Comparison of ENCODE assay signal across 8 mouse cellular contexts in the genomic region with DNA sequence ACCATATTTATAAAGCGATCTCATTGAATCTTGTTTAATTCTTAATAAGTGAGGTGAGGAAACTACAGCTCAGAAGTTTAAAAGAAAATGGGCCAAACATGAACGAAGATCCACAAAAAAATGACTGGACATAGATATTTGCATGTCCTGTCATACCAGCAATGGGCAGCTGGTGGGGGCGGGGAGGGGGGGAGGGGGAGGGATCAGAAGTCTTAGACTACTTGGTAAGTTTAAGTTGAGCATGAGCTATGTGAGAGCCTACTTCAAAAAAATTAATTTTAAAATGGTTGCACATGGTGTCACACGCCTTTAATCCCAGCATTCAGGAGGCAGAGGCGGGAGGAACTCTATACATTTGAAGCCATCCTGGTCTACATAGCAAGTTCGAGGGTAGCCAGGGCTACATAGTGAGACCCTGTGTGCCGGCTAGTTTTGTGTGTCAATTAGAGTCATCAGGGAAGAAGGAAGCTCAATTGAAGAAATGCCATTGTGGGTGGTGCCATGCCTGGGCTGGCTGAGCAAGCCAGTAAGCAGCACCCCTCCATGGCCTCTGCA. TPM values are rescaled to one million over a fixed set of nuclear protein-coding genes. Genes with fewer than 3 reads are reported as not detected.
DNase-seq lines count a peak whose midpoint lies in the region; ATAC-seq lines count a peak whose summit lies in the region.

No protein-coding gene starts in this region.

- H3K9ac ChIP-seq in liver, embryonic 11.5 days (ENCODE audit: low read depth, low read length): no peak overlapping the region; the same call in 1 of the 2 replicates
- peak overlapping the region; percentile 97 for H3K9ac ChIP-seq in embryonic facial prominence, embryonic 14.5 days (ENCODE audit: low read depth, low read length)
- peak overlapping the region; percentile 95; the same call in 1 of the 2 replicates for H3K9ac ChIP-seq in intestine, embryonic 16.5 days (ENCODE audit: low read depth, low read length)
- peak overlapping the region; percentile 97 for H3K9ac ChIP-seq in neural tube, embryonic 14.5 days (replicated peaks; ENCODE audit: low read depth, low read length)

- H3K27me3 ChIP-seq in liver, embryonic 11.5 days (replicated peaks; ENCODE audit: control insufficient read depth, insufficient read depth, low read length): no peaks in the 10 kb centered on the region
- no peaks in the 10 kb centered on the region for H3K27me3 ChIP-seq in embryonic facial prominence, embryonic 14.5 days (replicated peaks; ENCODE audit: control insufficient read depth, insufficient read depth, low read length)
- no peaks in the 10 kb centered on the region for H3K27me3 ChIP-seq in intestine, embryonic 16.5 days (replicated peaks; ENCODE audit: control insufficient read depth, insufficient read depth, low read length)
- H3K27me3 ChIP-seq in neural tube, embryonic 14.5 days (ENCODE audit: control insufficient read depth, insufficient read depth, low read length): no peaks in the 10 kb centered on the region

- ATAC-seq in liver, embryonic 11.5 days (replicated peaks; ENCODE audit: low FRiP score): peak; percentile 21; the same call in 1 of the 2 replicates
- no peak for ATAC-seq in embryonic facial prominence, embryonic 14.5 days (ENCODE audit: low read depth)
- ATAC-seq in intestine, embryonic 16.5 days: no peak
- ATAC-seq in neural tube, embryonic 14.5 days (ENCODE audit: low read depth): peak; percentile 41

- 56% methylated on average over 7 of the region's 7 CpGs for WGBS in liver, embryonic 11.5 days
- WGBS in embryonic facial prominence, embryonic 14.5 days: 61% methylated on average over 7 of the region's 7 CpGs
- WGBS in intestine, embryonic 16.5 days: 65% methylated on average over 7 of the region's 7 CpGs
- WGBS in neural tube, embryonic 14.5 days: 65% methylated on average over 7 of the region's 7 CpGs

- DNase-seq in liver, embryonic 11.5 days (ENCODE audit: low spot score): no peak
- no peak for DNase-seq in liver
- DNase-seq in embryonic facial prominence, embryonic 14.5 days (ENCODE audit: low spot score): no peak
- no peak for DNase-seq in layer of hippocampus, postnatal 36 days
- DNase-seq in cerebellum, adult 11-12 months: no peak
- DNase-seq in left cerebral cortex, postnatal 14 days (ENCODE audit: low spot score in 2 of 2): no peak

- H3K4me1 ChIP-seq in liver, embryonic 11.5 days (replicated peaks; ENCODE audit: control insufficient read depth, insufficient read depth, low read length): peaks cover 10% of the 10 kb centered on the region
- peaks cover 10% of the 10 kb centered on the region for H3K4me1 ChIP-seq in embryonic facial prominence, embryonic 14.5 days (ENCODE audit: control insufficient read depth, insufficient read depth, low read length)
- peaks cover 18% of the 10 kb centered on the region for H3K4me1 ChIP-seq in intestine, embryonic 16.5 days (ENCODE audit: control insufficient read depth, insufficient read depth, low read length)
- H3K4me1 ChIP-seq in neural tube, embryonic 14.5 days (ENCODE audit: control insufficient read depth, insufficient read depth, low read length): peaks cover 11% of the 10 kb centered on the region

- peak overlapping the region; percentile 71; the same call in 1 of the 2 replicates for H3K27ac ChIP-seq in liver, embryonic 11.5 days (ENCODE audit: low read depth, low read length)
- H3K27ac ChIP-seq in embryonic facial prominence, embryonic 14.5 days (replicated peaks; ENCODE audit: low read depth, low read length): peak overlapping the region; percentile 91; the same call in 1 of the 2 replicates
- no peak overlapping the region for H3K27ac ChIP-seq in intestine, embryonic 16.5 days (ENCODE audit: low read length)
- peak overlapping the region; percentile 92 for H3K27ac ChIP-seq in neural tube, embryonic 14.5 days (ENCODE audit: low read depth, low read length)

- H3K9me3 ChIP-seq in liver, embryonic 11.5 days (ENCODE audit: control insufficient read depth, low read length): no peaks in the 10 kb centered on the region
- no peaks in the 10 kb centered on the region for H3K9me3 ChIP-seq in embryonic facial prominence, embryonic 14.5 days (ENCODE audit: control insufficient read depth, low read length)
- no peaks in the 10 kb centered on the region for H3K9me3 ChIP-seq in intestine, embryonic 16.5 days (ENCODE audit: control insufficient read depth, low read length)
- H3K9me3 ChIP-seq in neural tube, embryonic 14.5 days (ENCODE audit: control insufficient read depth, low read length): no peaks in the 10 kb centered on the region

- H3K4me2 ChIP-seq in liver, embryonic 11.5 days: peak overlapping the region; percentile 86
- H3K4me2 ChIP-seq in embryonic facial prominence, embryonic 14.5 days (ENCODE audit: low read depth, low read length): peak overlapping the region; percentile 66; the same call in 1 of the 2 replicates
- H3K4me2 ChIP-seq in intestine, embryonic 16.5 days (ENCODE audit: low read depth, low read length): no peak overlapping the region
- peak overlapping the region; percentile 90; the same call in 1 of the 2 replicates for H3K4me2 ChIP-seq in neural tube, embryonic 14.5 days (ENCODE audit: low read depth, low read length)

- peaks cover 15% of the 10 kb centered on the region; the same call in 1 of the 2 replicates for H3K36me3 ChIP-seq in liver, embryonic 11.5 days (ENCODE audit: control insufficient read depth, insufficient read depth, low read length)
- peaks cover 28% of the 10 kb centered on the region for H3K36me3 ChIP-seq in embryonic facial prominence, embryonic 14.5 days (ENCODE audit: control insufficient read depth, insufficient read depth, low read length)
- H3K36me3 ChIP-seq in intestine, embryonic 16.5 days (ENCODE audit: control insufficient read depth, insufficient read depth, low read length): peaks cover 6% of the 10 kb centered on the region
- peaks cover 16% of the 10 kb centered on the region for H3K36me3 ChIP-seq in neural tube, embryonic 14.5 days (ENCODE audit: control insufficient read depth, insufficient read depth, low read length)

- H3K4me3 ChIP-seq in liver, embryonic 11.5 days (ENCODE audit: low read depth, low read length): peak overlapping the region; percentile 95
- H3K4me3 ChIP-seq in embryonic facial prominence, embryonic 14.5 days (ENCODE audit: low read depth, low read length): peak overlapping the region; percentile 99
- peak overlapping the region; percentile 92 for H3K4me3 ChIP-seq in intestine, embryonic 16.5 days (ENCODE audit: low read length)
- H3K4me3 ChIP-seq in neural tube, embryonic 14.5 days (ENCODE audit: low read depth, low read length): peak overlapping the region; percentile 97

- intact Hi-C loops in left cerebral cortex, postnatal 14 days (cut with DNase I): loop anchor here (2.0 to 5.0 kb wide), 3 partner anchors 64 to 191 kb away; partner anchors contain the start of genes Cklf and Terb1

RNA-seq across cellular contexts. Expression of gene Dync1li2, which starts 0.4 kb away (rescaled TPM):
- polyA plus RNA-seq in liver, embryonic 11.5 days (2014; fragmentation: Nextera tagmentation; extraction: Ambion mirVana): 31.4 and 33.1 TPM in 2 replicates
- 52.5 and 53.8 TPM in 2 replicates for polyA plus RNA-seq in embryonic facial prominence, embryonic 14.5 days (2014; fragmentation: Nextera tagmentation; extraction: Ambion mirVana)
- 38.7 and 39.7 TPM in 2 replicates for polyA plus RNA-seq in intestine, embryonic 16.5 days (2015; fragmentation: Nextera tagmentation; extraction: Ambion mirVana)
- polyA plus RNA-seq in neural tube, embryonic 14.5 days (2014; fragmentation: Nextera tagmentation; extraction: Ambion mirVana): 84.9 and 113 TPM in 2 replicates
- 100 to 1,000 TPM; 246 to 289 TPM for total RNA-seq in layer of hippocampus, postnatal 36 days (2021)
- 100 to 1,000 TPM; 254 to 257 TPM for total RNA-seq in left cerebral cortex, postnatal 14 days (2021)

RNA-seq across cellular contexts. Expression of gene Cmtm4, which starts 47.6 kb away (rescaled TPM):
- polyA plus RNA-seq in liver, embryonic 11.5 days (2014; fragmentation: Nextera tagmentation; extraction: Ambion mirVana): 1.2 and 1.3 TPM in 2 replicates
- 4.1 and 4.3 TPM in 2 replicates for polyA plus RNA-seq in embryonic facial prominence, embryonic 14.5 days (2014; fragmentation: Nextera tagmentation; extraction: Ambion mirVana)
- polyA plus RNA-seq in intestine, embryonic 16.5 days (2015; fragmentation: Nextera tagmentation; extraction: Ambion mirVana): 4.2 and 5.1 TPM in 2 replicates
- polyA plus RNA-seq in neural tube, embryonic 14.5 days (2014; fragmentation: Nextera tagmentation; extraction: Ambion mirVana): 2.9 and 3.9 TPM in 2 replicates
- 10 to 100 TPM; 59.5 to 62.7 TPM for total RNA-seq in layer of hippocampus, postnatal 36 days (2021)
- total RNA-seq in left cerebral cortex, postnatal 14 days (2021): 10 to 100 TPM; 71.3 to 72.9 TPM

Comparison
In these comparisons a context has a peak if more than half of its experiments do, and no peak if none do; other contexts are left out.
1. ATAC-seq: peak in liver, embryonic 11.5 days (single experiment) and neural tube, embryonic 14.5 days (single experiment); none in embryonic facial prominence, embryonic 14.5 days (single experiment) and intestine, embryonic 16.5 days (single experiment).
2. Peak in every context shown above with its lines, with median percentiles within 50 percentile points of each other: H3K4me3 ChIP-seq.